Mouse (Mus musculus): ENCODE measurements around the gene Timeless.

DNA sequence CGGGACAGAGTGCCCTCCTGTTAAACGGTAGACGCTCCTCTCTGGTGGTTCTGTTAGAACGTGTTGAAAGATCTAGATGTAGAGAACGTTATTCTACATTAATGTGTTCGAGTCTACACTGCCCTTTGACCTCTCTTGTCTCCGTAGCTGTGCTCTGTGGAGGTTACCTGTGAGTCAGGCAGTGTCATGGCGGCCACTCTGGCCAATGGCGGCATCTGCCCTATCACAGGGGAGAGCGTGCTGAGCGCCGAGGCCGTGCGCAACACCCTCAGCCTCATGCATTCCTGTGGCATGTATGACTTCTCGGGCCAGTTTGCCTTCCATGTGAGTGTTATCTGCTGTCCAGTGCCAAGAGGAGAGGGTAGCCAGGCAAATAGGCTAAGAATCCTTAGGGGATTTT lies 26.9 kb upstream of the Timeless start:
- no peak for TF ChIP-seq GATA2 (IDR thresholded peaks at IDR 0.05; ENCODE audit: borderline replicate concordance, low read depth, low read length)
- no peak for TF ChIP-seq GATA1 (IDR thresholded peaks at IDR 0.05; ENCODE audit: borderline replicate concordance, low read length)
- TF ChIP-seq CTCF (IDR thresholded peaks at IDR 0.05; ENCODE audit: low read depth, low read length), result no peak
- TF ChIP-seq POLR2AphosphoS5 (IDR thresholded peaks at IDR 0.05; ENCODE audit: insufficient replicate concordance, low read depth, low read length), result no peak
